ENCODE assay signal across 31 mouse cellular contexts in genomic region chr12:97882439-97882838, GRCm38 (mm10).
DNase-seq lines count a peak whose midpoint lies in the region; ATAC-seq and TF ChIP-seq lines count a peak whose summit lies in the region.
"Had no signal": no experiment of that assay in that cellular context is flagged by ENCODE, and none has a peak within 500 bp of the region (broad histone marks: within the 10 kb centered on the region; RNA-seq: fewer than 3 reads in every experiment).

No protein-coding gene starts in this region.

- peaks cover 8% of the 10 kb centered on the region; the same call in 1 of the 2 replicates for H3K4me1 ChIP-seq in hindbrain, embryonic 14.5 days (replicated peaks; ENCODE audit: control insufficient read depth, insufficient read depth, low read length)
- no peaks in the 10 kb centered on the region for H3K4me1 ChIP-seq in hindbrain, embryonic 11.5 days (replicated peaks; ENCODE audit: control insufficient read depth, insufficient read depth, low read length)
- H3K4me1 ChIP-seq in midbrain, embryonic 14.5 days (ENCODE audit: control insufficient read depth, insufficient read depth, low read length): 0 out of 2 replicates have a peak, but pooled peaks cover 6% of the 10 kb centered on the region
- peaks cover 4% of the 10 kb centered on the region for H3K4me1 ChIP-seq in midbrain, embryonic 10.5 days
- no peaks in the 10 kb centered on the region for H3K4me1 ChIP-seq in hindbrain, postnatal 0 days (ENCODE audit: insufficient read depth, low read length)
- H3K4me1 ChIP-seq: embryonic facial prominence, embryonic 15.5 days; forebrain, embryonic 13.5 days; heart, embryonic 10.5 days; heart, embryonic 15.5 days; limb, embryonic 10.5 days; limb, embryonic 15.5 days; liver, embryonic 13.5 days; neural tube, embryonic 13.5 days; stomach, embryonic 15.5 days had no signal

- no peaks in the 10 kb centered on the region for H3K9me3 ChIP-seq in hindbrain, embryonic 14.5 days (ENCODE audit: control insufficient read depth, low read length)
- no peaks in the 10 kb centered on the region for H3K9me3 ChIP-seq in hindbrain, embryonic 11.5 days (ENCODE audit: control insufficient read depth, low read length)
- no peaks in the 10 kb centered on the region for H3K9me3 ChIP-seq in midbrain, embryonic 14.5 days (ENCODE audit: control insufficient read depth, low read length)
- H3K9me3 ChIP-seq in midbrain, embryonic 10.5 days (replicated peaks): no peaks in the 10 kb centered on the region
- no peaks in the 10 kb centered on the region for H3K9me3 ChIP-seq in hindbrain, postnatal 0 days (ENCODE audit: low read length)
- H3K9me3 ChIP-seq: embryonic facial prominence, embryonic 15.5 days; forebrain, embryonic 13.5 days; heart, embryonic 10.5 days; heart, embryonic 15.5 days; limb, embryonic 10.5 days; limb, embryonic 15.5 days; liver, embryonic 13.5 days; neural tube, embryonic 13.5 days; stomach, embryonic 15.5 days had no signal

- H3K9ac ChIP-seq in hindbrain, embryonic 14.5 days: no peak overlapping the region
- H3K9ac ChIP-seq in hindbrain, embryonic 11.5 days (ENCODE audit: low read depth, low read length): no peak overlapping the region
- no peak overlapping the region for H3K9ac ChIP-seq in midbrain, embryonic 14.5 days (replicated peaks; ENCODE audit: low read length)
- H3K9ac ChIP-seq in hindbrain, postnatal 0 days (replicated peaks; ENCODE audit: low read length): no peak overlapping the region
- H3K9ac ChIP-seq: embryonic facial prominence, embryonic 15.5 days; forebrain, embryonic 13.5 days; heart, embryonic 15.5 days; limb, embryonic 15.5 days; liver, embryonic 13.5 days; neural tube, embryonic 13.5 days; stomach, embryonic 15.5 days had no signal

- 57% methylated on average over 4 of the region's 4 CpGs for WGBS in hindbrain, embryonic 14.5 days
- 73% methylated on average over 4 of the region's 4 CpGs for WGBS in hindbrain, embryonic 11.5 days
- WGBS in midbrain, embryonic 14.5 days: 48% methylated on average over 4 of the region's 4 CpGs
- 75% methylated on average over 4 of the region's 4 CpGs for WGBS in midbrain, embryonic 10.5 days
- WGBS in hindbrain, postnatal 0 days: 52% methylated on average over 4 of the region's 4 CpGs

- no peak overlapping the region for H3K27ac ChIP-seq in hindbrain, embryonic 14.5 days
- no peak overlapping the region for H3K27ac ChIP-seq in hindbrain, embryonic 11.5 days (ENCODE audit: low read depth, low read length)
- no peak overlapping the region for H3K27ac ChIP-seq in midbrain, embryonic 14.5 days (replicated peaks; ENCODE audit: low read depth, low read length)
- no peak overlapping the region for H3K27ac ChIP-seq in midbrain, embryonic 10.5 days (replicated peaks)
- H3K27ac ChIP-seq in hindbrain, postnatal 0 days: no peak overlapping the region
- H3K27ac ChIP-seq: embryonic facial prominence, embryonic 15.5 days; forebrain, embryonic 13.5 days; heart, embryonic 10.5 days; heart, embryonic 15.5 days; limb, embryonic 10.5 days; limb, embryonic 15.5 days; liver, embryonic 13.5 days; neural tube, embryonic 13.5 days; stomach, embryonic 15.5 days had no signal

- no peaks in the 10 kb centered on the region for H3K27me3 ChIP-seq in hindbrain, embryonic 14.5 days (ENCODE audit: control insufficient read depth, insufficient read depth, low read length)
- no peaks in the 10 kb centered on the region for H3K27me3 ChIP-seq in hindbrain, embryonic 11.5 days (ENCODE audit: control insufficient read depth, insufficient read depth, low read length)
- H3K27me3 ChIP-seq in midbrain, embryonic 14.5 days (ENCODE audit: control insufficient read depth, insufficient read depth, low read length): no peaks in the 10 kb centered on the region
- H3K27me3 ChIP-seq in midbrain, embryonic 10.5 days (ENCODE audit: low read depth, poor library complexity, severe bottlenecking): no peaks in the 10 kb centered on the region
- H3K27me3 ChIP-seq in hindbrain, postnatal 0 days (ENCODE audit: insufficient read depth, low read length): no peaks in the 10 kb centered on the region
- H3K27me3 ChIP-seq: embryonic facial prominence, embryonic 15.5 days; forebrain, embryonic 13.5 days; heart, embryonic 15.5 days; limb, embryonic 15.5 days; liver, embryonic 13.5 days; neural tube, embryonic 13.5 days; stomach, embryonic 15.5 days had no signal

- H3K4me3 ChIP-seq in hindbrain, embryonic 14.5 days (replicated peaks; ENCODE audit: low read length): no peak overlapping the region
- no peak overlapping the region for H3K4me3 ChIP-seq in hindbrain, embryonic 11.5 days (ENCODE audit: low read depth, low read length)
- H3K4me3 ChIP-seq in midbrain, embryonic 14.5 days (replicated peaks; ENCODE audit: low read depth, low read length): no peak overlapping the region
- H3K4me3 ChIP-seq in midbrain, embryonic 10.5 days: no peak overlapping the region
- H3K4me3 ChIP-seq in hindbrain, postnatal 0 days (ENCODE audit: low read length): no peak overlapping the region
- H3K4me3 ChIP-seq: embryonic facial prominence, embryonic 15.5 days; forebrain, embryonic 13.5 days; heart, embryonic 10.5 days; heart, embryonic 15.5 days; limb, embryonic 10.5 days; limb, embryonic 15.5 days; liver, embryonic 13.5 days; neural tube, embryonic 13.5 days; stomach, embryonic 15.5 days had no signal

- H3K4me2 ChIP-seq in hindbrain, embryonic 14.5 days (replicated peaks): no peak overlapping the region
- no peak overlapping the region for H3K4me2 ChIP-seq in hindbrain, embryonic 11.5 days (replicated peaks; ENCODE audit: low read depth, low read length)
- no peak overlapping the region for H3K4me2 ChIP-seq in midbrain, embryonic 14.5 days (ENCODE audit: low read length)
- H3K4me2 ChIP-seq in hindbrain, postnatal 0 days (ENCODE audit: low read depth, low read length): no peak overlapping the region
- H3K4me2 ChIP-seq: embryonic facial prominence, embryonic 15.5 days; forebrain, embryonic 13.5 days; heart, embryonic 15.5 days; limb, embryonic 15.5 days; liver, embryonic 13.5 days; neural tube, embryonic 13.5 days; stomach, embryonic 15.5 days had no signal

- no peaks in the 10 kb centered on the region for H3K36me3 ChIP-seq in hindbrain, embryonic 14.5 days (replicated peaks; ENCODE audit: control insufficient read depth, insufficient read depth)
- H3K36me3 ChIP-seq in hindbrain, embryonic 11.5 days (ENCODE audit: control insufficient read depth, insufficient read depth, low read length): no peaks in the 10 kb centered on the region
- no peaks in the 10 kb centered on the region for H3K36me3 ChIP-seq in midbrain, embryonic 14.5 days (ENCODE audit: control insufficient read depth, insufficient read depth, low read length)
- no peaks in the 10 kb centered on the region for H3K36me3 ChIP-seq in midbrain, embryonic 10.5 days
- no peaks in the 10 kb centered on the region for H3K36me3 ChIP-seq in hindbrain, postnatal 0 days (ENCODE audit: insufficient read depth, low read length)
- H3K36me3 ChIP-seq: embryonic facial prominence, embryonic 15.5 days; heart, embryonic 10.5 days; heart, embryonic 15.5 days; limb, embryonic 10.5 days; limb, embryonic 15.5 days; liver, embryonic 13.5 days; neural tube, embryonic 13.5 days; stomach, embryonic 15.5 days had no signal

- DNase-seq in hindbrain, embryonic 14.5 days (ENCODE audit: low spot score): peak; percentile 38
- DNase-seq in hindbrain, embryonic 11.5 days (ENCODE audit: low spot score): no peak
- DNase-seq in midbrain, embryonic 14.5 days: peak; percentile 74
- DNase-seq in midbrain, embryonic 10.5 days (ENCODE audit: low spot score): no peak
- peak; percentile 67 for DNase-seq in hindbrain, postnatal 0 days (ENCODE audit: low spot score)
- DNase-seq in thymus, postnatal 0 days (ENCODE audit: low spot score): no peak
- no peak for DNase-seq in right cerebral cortex, postnatal 14 days
- DNase-seq: adrenal gland, adult 2 months; adrenal gland, postnatal 36 days; cerebellum, adult 11 months; cerebellum, adult 9-10 months; cerebellum, postnatal 36 days; gastrocnemius, postnatal 14 days; heart, postnatal 36 days; kidney, adult 9 months; kidney, postnatal 10 days; layer of hippocampus, adult 9-11 months; liver, embryonic 13.5 days; lung, adult 18-20 months; lung, postnatal 14 days; thymus, postnatal 14 days had no signal

- no peak for TF ChIP-seq CTCF in hindbrain, postnatal 0 days (IDR thresholded peaks at IDR 0.05; ENCODE audit: low read depth)

- ATAC-seq in hindbrain, embryonic 14.5 days (ENCODE audit: low FRiP score): no peak
- ATAC-seq in hindbrain, embryonic 11.5 days (ENCODE audit: low FRiP score): no peak; the same call in 1 of the 2 replicates
- ATAC-seq in midbrain, embryonic 14.5 days (ENCODE audit: low FRiP score, low TSS enrichment): no peak
- ATAC-seq in hindbrain, postnatal 0 days: no peak
- ATAC-seq: activated CD4-positive, CD25-positive, alpha-beta regulatory T cell, adult 4 months; forebrain, embryonic 13.5 days; intestine, postnatal 0 days had no signal

Comparison
In these comparisons a context has a peak if more than half of its experiments do, and no peak if none do; other contexts are left out.
1. DNase-seq: peak in hindbrain, embryonic 14.5 days (single experiment), midbrain, embryonic 14.5 days (single experiment) and hindbrain, postnatal 0 days (single experiment); none in hindbrain, embryonic 11.5 days (single experiment), midbrain, embryonic 10.5 days (single experiment), thymus, postnatal 0 days (single experiment) and right cerebral cortex, postnatal 14 days (single experiment).